Mouse (Mus musculus): ENCODE data around the gene Rbfox2. TPM values are rescaled to one million over a fixed set of nuclear protein-coding genes. Genes with fewer than 3 reads are reported as not detected.

The Rbfox2 gene
- polyA plus RNA-seq, 1 experiment, result 6.6 TPM

- no peak overlapping the region for H3K4me3 ChIP-seq (ENCODE audit: extremely low read depth, insufficient read depth, insufficient read length)
- H3K27ac ChIP-seq (ENCODE audit: insufficient read depth, low read length), result no peak overlapping the region
- DNase-seq (ENCODE audit: low read depth in 1 of 2, low spot score in 2 of 2), result no peak
- no peaks in the 10 kb centered on the region for H3K36me3 ChIP-seq (ENCODE audit: control insufficient read depth, insufficient read depth, low read length)
- no peaks in the 10 kb centered on the region for H3K27me3 ChIP-seq (ENCODE audit: control insufficient read depth, insufficient read depth, low read length)
- WGBS, result 32% methylated on average over 7 of the region's 7 CpGs
- TF ChIP-seq POLR2A (IDR thresholded peaks at IDR 0.05; ENCODE audit: low read depth, low read length), result no peak
- peak; percentile 37; the same call in 1 of the 2 replicates for TF ChIP-seq CTCF (IDR thresholded peaks at IDR 0.05; ENCODE audit: extremely low read depth, insufficient read depth, insufficient read length, insufficient replicate concordance)
- no peaks in the 10 kb centered on the region for H3K4me1 ChIP-seq (ENCODE audit: control insufficient read depth, insufficient read depth, insufficient read length)
Measured at GRCm38 (mm10) chr15:77029331-77029991, 277.3 kb downstream of the Rbfox2 start.

Other genes with a start within 250 kb of the Rbfox2 start
- 0.12 and 0.18 TPM in 2 replicates for gene Apol7a, start 92.1 kb upstream of the Rbfox2 start, polyA plus RNA-seq (2012; rRNA removed)
- 0.50 and 0.67 TPM in 2 replicates for gene Apol9a, start 104.1 kb upstream of the Rbfox2 start, polyA plus RNA-seq (2012; rRNA removed)
- 0.11 and 0.19 TPM in 2 replicates for gene Apol7b, start 140.5 kb upstream of the Rbfox2 start, polyA plus RNA-seq (2012; rRNA removed)
- gene Apol10a, start 170.0 kb upstream of the Rbfox2 start, polyA plus RNA-seq (2012; rRNA removed), result 0.04 and 0.13 TPM in 2 replicates
- 0.09 and 0.48 TPM in 2 replicates for gene Apol11a, start 201.3 kb upstream of the Rbfox2 start, polyA plus RNA-seq (2012; rRNA removed)
- 27.9 and 29.8 TPM in 2 replicates for gene Apol7c, start 226.3 kb upstream of the Rbfox2 start, polyA plus RNA-seq (2012; rRNA removed)